Mouse (Mus musculus) urinary bladder, postnatal 10 days (tissue): ENCODE measurements around the gene Mta1.

ENCODE experiments used
- DNase-seq: peaks from one replicate; pipeline ENCODE4 v3.0.0; 2022; ENCODE audit warnings: low spot score

Mta1 gene

GRCm38 (mm10) chr12:113098530-113099151 lies 563 bp downstream of the Mta1 start:
- no peak for DNase-seq

GRCm38 (mm10) chr12:113099470-113100237 lies 1.6 kb downstream of the Mta1 start:
- DNase-seq, result no peak

GRCm38 (mm10) chr12:113100448-113101076 lies 2.5 kb downstream of the Mta1 start:
- DNase-seq, result no peak

- DNase-seq, result no peak
Measured at GRCm38 (mm10) chr12:113101251-113101960, 3.3 kb downstream of the Mta1 start.

- no peak for DNase-seq
Measured at GRCm38 (mm10) chr12:113102461-113102860, 4.4 kb downstream of the Mta1 start.

- DNase-seq, result no peak
Measured at GRCm38 (mm10) chr12:113103846-113104451, 5.9 kb downstream of the Mta1 start.

GRCm38 (mm10) chr12:113106386-113106785 lies 8.3 kb downstream of the Mta1 start:
- DNase-seq, result no peak

- DNase-seq, result no peak
Measured at GRCm38 (mm10) chr12:113107431-113108124, 9.5 kb downstream of the Mta1 start.

- no peak for DNase-seq
Measured at GRCm38 (mm10) chr12:113108528-113109283, 10.6 kb downstream of the Mta1 start.

GRCm38 (mm10) chr12:113109801-113110200 lies 11.7 kb downstream of the Mta1 start:
- DNase-seq, result no peak

GRCm38 (mm10) chr12:113114141-113114540 lies 16.1 kb downstream of the Mta1 start:
- no peak for DNase-seq

- no peak for DNase-seq
Measured at GRCm38 (mm10) chr12:113114856-113115538, 16.9 kb downstream of the Mta1 start.

GRCm38 (mm10) chr12:113119516-113120410 lies 21.7 kb downstream of the Mta1 start:
- DNase-seq, result no peak

GRCm38 (mm10) chr12:113124726-113125125 lies 26.6 kb downstream of the Mta1 start:
- no peak for DNase-seq

GRCm38 (mm10) chr12:113130732-113131131 lies 32.7 kb downstream of the Mta1 start:
- DNase-seq, result no peak

- DNase-seq, result no peak
Measured at GRCm38 (mm10) chr12:113131601-113132000, 33.5 kb downstream of the Mta1 start.

- no peak for DNase-seq
Measured at GRCm38 (mm10) chr12:113132567-113132966, 34.5 kb downstream of the Mta1 start.

- DNase-seq, result no peak
Measured at GRCm38 (mm10) chr12:113133260-113133659, 35.2 kb downstream of the Mta1 start.

- DNase-seq, result no peak
Measured at GRCm38 (mm10) chr12:113133861-113134403, 35.9 kb downstream of the Mta1 start.
